Mouse (Mus musculus) liver, postnatal 0 days (tissue): ENCODE results near the gene Macc1. TPM values are rescaled to one million over a fixed set of nuclear protein-coding genes. Genes with fewer than 3 reads are reported as not detected.

Source experiments
- ATAC-seq: fragments of 200-750 bp; cut with Nextera tagmentation; 2 replicates; pipeline ENCODE4 v1.8.0; 2017; ENCODE audit warnings: mild to moderate bottlenecking, moderate library complexity
- DNase-seq: peaks from one replicate; pipeline ENCODE4 v3.0.0-alpha.2; 2016
- H3K27ac ChIP-seq: fragments of 300-500 bp; sonication (generic); 2 replicates; pipeline ENCODE4 v1.5.1; 2014; ENCODE audit warnings: antibody characterized with exemption, moderate library complexity, mild to moderate bottlenecking, low read depth
- H3K27me3 ChIP-seq: fragments of 300-500 bp; sonication (generic); 2 replicates; pipeline ENCODE4 v1.6.1; 2014; ENCODE audit warnings: low read length, control low read depth, mixed read lengths; ENCODE audit not compliant: insufficient read depth
- H3K36me3 ChIP-seq: fragments of 300-500 bp; sonication (generic); replicated peaks from 2 replicates; pipeline ENCODE4 v1.6.1; 2014; ENCODE audit warnings: mild to moderate bottlenecking, control low read depth, low read length, moderate library complexity, mixed read lengths; ENCODE audit not compliant: insufficient read depth
- H3K4me1 ChIP-seq: fragments of 300-500 bp; sonication (generic); 2 replicates; pipeline ENCODE4 v1.6.1; 2014; ENCODE audit warnings: antibody characterized with exemption, mild to moderate bottlenecking, control low read depth; ENCODE audit not compliant: insufficient read depth
- H3K4me2 ChIP-seq: fragments of 300-500 bp; sonication (generic); 2 replicates; pipeline ENCODE4 v1.6.1; 2014; ENCODE audit warnings: low read depth, mild to moderate bottlenecking, low read length, moderate library complexity, mixed read lengths
- H3K4me3 ChIP-seq: fragments of 300-500 bp; sonication (generic); 2 replicates; pipeline ENCODE4 v1.5.1; 2014; ENCODE audit warnings: low read depth, low read length
- H3K9ac ChIP-seq: fragments of 300-500 bp; sonication (generic); replicated peaks from 2 replicates; pipeline ENCODE4 v1.6.1; 2014; ENCODE audit warnings: mild to moderate bottlenecking, moderate library complexity
- H3K9me3 ChIP-seq: fragments of 300-500 bp; sonication (generic); 2 replicates; pipeline ENCODE4 v1.6.1; 2016; ENCODE audit warnings: mild to moderate bottlenecking, control low read depth, low read length, mixed read lengths
- CTCF ChIP-seq: sonication (generic); IDR thresholded peaks from 2 replicates; pipeline ENCODE4 v1.5.1; 2016; ENCODE audit warnings: antibody characterized with exemption, low read depth
- EP300 ChIP-seq: IDR thresholded peaks from 2 replicates; pipeline ENCODE4 v1.6.1; 2016; ENCODE audit warnings: antibody characterized with exemption, low read depth, mild to moderate bottlenecking
- WGBS: fragments of 180-500 bp; shearing (Covaris S2); extraction: QIAGEN DNeasy Blood & Tissue Kit; methylation state at CpG from one replicate; pipeline ENCODE4 v1.1.7; 2014; ENCODE audit not compliant: insufficient replicate concordance; 5-methylcytosine and 5-hydroxymethylcytosine counted together
- polyA plus RNA-seq: library from polyadenylated mRNA; unstranded; fragments of >200 nt; fragmentation: Nextera tagmentation; extraction: Ambion mirVana; gene quantifications from 2 replicates; pipeline ENCODE4 v1.2.1, GENCODE M21; 2015

Macc1 gene
- polyA plus RNA-seq, 1 experiment from 2014 or later, result 0.04 TPM

GRCm38 (mm10) chr12:119451232-119451631 is 137.2 kb downstream of the Macc1 start:
- no peak overlapping the region for H3K27ac ChIP-seq
- no peaks in the 10 kb centered on the region for H3K27me3 ChIP-seq
- no peak for DNase-seq

GRCm38 (mm10) chr12:119454076-119454475 is 140.0 kb downstream of the Macc1 start:
- no peak overlapping the region for H3K4me2 ChIP-seq
- H3K4me1 ChIP-seq, result no peaks in the 10 kb centered on the region
- TF ChIP-seq EP300, result no peak
- no peak for TF ChIP-seq CTCF
- H3K9me3 ChIP-seq, result no peaks in the 10 kb centered on the region
- no peaks in the 10 kb centered on the region for H3K36me3 ChIP-seq
- no peaks in the 10 kb centered on the region for H3K27me3 ChIP-seq
- H3K9ac ChIP-seq, result no peak overlapping the region
- H3K4me3 ChIP-seq, result no peak overlapping the region
- H3K27ac ChIP-seq, result no peak overlapping the region
- no peak for DNase-seq
- no peak for ATAC-seq
- WGBS, result 15% methylated on average over 1 of the region's 1 CpGs

More at GRCm38 (mm10) chr12:119451232-119451631, 137.2 kb downstream of the Macc1 start:
- no peak overlapping the region for H3K4me3 ChIP-seq
- TF ChIP-seq EP300 (no peak), CTCF (no peak)
- ATAC-seq, result no peak
- H3K9ac ChIP-seq, result no peak overlapping the region
- H3K4me1 ChIP-seq, result no peaks in the 10 kb centered on the region
- no peaks in the 10 kb centered on the region for H3K36me3 ChIP-seq
- no peaks in the 10 kb centered on the region for H3K9me3 ChIP-seq
- no peak overlapping the region for H3K4me2 ChIP-seq
- WGBS, result 49% methylated on average over 3 of the region's 3 CpGs

- no peak for ATAC-seq
- TF ChIP-seq EP300 (no peak), CTCF (no peak)
Observed at GRCm38 (mm10) chr12:119464040-119464939, 150.2 kb downstream of the Macc1 start.

GRCm38 (mm10) chr12:119464940-119465245 is 150.8 kb downstream of the Macc1 start:
- Histone ChIP-seq H3K4me2 (no peak overlapping the region), H3K27ac (no peak overlapping the region), H3K9ac (no peak overlapping the region), H3K27me3 (no peaks in the 10 kb centered on the region), H3K4me3 (no peak overlapping the region), H3K9me3 (no peaks in the 10 kb centered on the region), H3K4me1 (no peaks in the 10 kb centered on the region), H3K36me3 (no peaks in the 10 kb centered on the region)
- ATAC-seq (no peak), DNase-seq (no peak)
- 29% methylated on average over 1 of the region's 1 CpGs for WGBS
- TF ChIP-seq CTCF, result no peak
- TF ChIP-seq EP300, result no peak

More at GRCm38 (mm10) chr12:119464040-119464939, 150.2 kb downstream of the Macc1 start:
- H3K27ac ChIP-seq, result no peak overlapping the region
- H3K36me3 ChIP-seq, result no peaks in the 10 kb centered on the region
- WGBS, result 52% methylated on average over 2 of the region's 2 CpGs
- no peaks in the 10 kb centered on the region for H3K9me3 ChIP-seq
- no peak overlapping the region for H3K4me3 ChIP-seq
- no peaks in the 10 kb centered on the region for H3K27me3 ChIP-seq
- H3K4me2 ChIP-seq, result no peak overlapping the region
- H3K4me1 ChIP-seq, result no peaks in the 10 kb centered on the region
- H3K9ac ChIP-seq, result no peak overlapping the region
- no peak for DNase-seq

- Histone ChIP-seq H3K27ac (no peak overlapping the region), H3K36me3 (no peaks in the 10 kb centered on the region), H3K9ac (no peak overlapping the region), H3K4me2 (no peak overlapping the region), H3K4me3 (no peak overlapping the region), H3K9me3 (no peaks in the 10 kb centered on the region), H3K4me1 (no peaks in the 10 kb centered on the region), H3K27me3 (no peaks in the 10 kb centered on the region)
- ATAC-seq, result no peak
- WGBS, result 58% methylated on average over 1 of the region's 1 CpGs
- TF ChIP-seq CTCF, result no peak
- no peak for TF ChIP-seq EP300
- DNase-seq, result no peak
Observed at GRCm38 (mm10) chr12:119467656-119468055, 153.6 kb downstream of the Macc1 start.

- ATAC-seq (no peak), DNase-seq (no peak)
- no peak overlapping the region for H3K4me2 ChIP-seq
- H3K4me1 ChIP-seq, result no peaks in the 10 kb centered on the region
- H3K27ac ChIP-seq, result no peak overlapping the region
- H3K36me3 ChIP-seq, result no peaks in the 10 kb centered on the region
- H3K9me3 ChIP-seq, result no peaks in the 10 kb centered on the region
- no peaks in the 10 kb centered on the region for H3K27me3 ChIP-seq
- TF ChIP-seq CTCF, result peak; percentile 38
- no peak for TF ChIP-seq EP300
- no peak overlapping the region for H3K4me3 ChIP-seq
- no peak overlapping the region for H3K9ac ChIP-seq
Observed at GRCm38 (mm10) chr12:119470260-119470659, 156.2 kb downstream of the Macc1 start.
